Mouse (Mus musculus): ENCODE measurements around the gene Mrps26.
"Not testable (repeated sequence)": the region's sequence is repeated elsewhere in the genome, so short reads cannot be mapped to it uniquely, and the experiment has no call there.

The Mrps26 gene

DNA sequence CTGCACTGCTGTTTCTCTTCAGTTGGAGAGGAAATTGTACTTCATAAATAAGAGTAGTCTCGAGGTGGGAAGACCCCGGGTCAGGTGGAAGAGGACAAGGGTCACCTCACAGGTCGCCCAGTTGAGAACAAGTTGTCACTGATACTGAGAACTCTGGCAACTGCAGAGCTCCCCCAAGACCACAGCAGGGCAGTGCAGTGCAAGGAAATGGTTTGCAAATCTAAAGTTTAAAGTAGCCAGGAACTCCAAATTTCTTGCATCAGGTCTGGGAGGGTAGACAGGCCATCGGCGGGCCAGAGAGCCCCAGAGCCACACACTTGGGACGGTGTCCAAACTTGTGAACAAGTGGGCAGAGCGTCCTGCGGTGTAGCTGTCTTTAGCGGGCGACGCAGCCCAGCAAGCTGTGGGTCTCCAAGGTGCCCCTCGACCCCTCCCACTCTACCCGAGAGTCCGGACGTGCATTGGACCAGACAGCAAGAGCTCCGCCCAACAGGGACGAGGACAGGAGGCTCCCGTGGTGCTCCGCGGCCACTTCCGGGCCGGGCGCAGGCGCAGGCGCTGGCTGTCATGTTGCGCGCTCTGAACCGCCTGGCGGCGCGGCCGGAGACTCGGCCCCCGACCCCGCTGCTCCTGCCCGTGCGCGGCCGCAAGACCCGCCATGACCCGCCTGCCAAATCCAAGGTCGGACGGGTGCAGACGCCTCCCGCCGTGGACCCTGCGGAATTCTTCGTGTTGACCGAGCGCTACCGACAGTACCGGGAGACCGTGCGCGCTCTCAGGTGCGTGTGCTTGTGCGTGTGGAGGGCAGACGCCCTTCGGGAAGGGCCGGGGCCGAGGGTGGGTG lies at the start of gene Mrps26:
Gene Mrps26, plus strand, starts transcription at position 531 of the 844 bp plus-strand sequence.
- peak; percentile 79 to 88 for DNase-seq (ENCODE audit: low spot score in 2 of 2)

GRCm38 (mm10) chr2:130513907-130514306 lies 49.6 kb upstream of the Mrps26 start:
- DNase-seq (ENCODE audit: low spot score in 2 of 2): no peak

- DNase-seq (ENCODE audit: low spot score in 2 of 2): no peak
Observed at GRCm38 (mm10) chr2:130515791-130516190, 47.8 kb upstream of the Mrps26 start.

DNA sequence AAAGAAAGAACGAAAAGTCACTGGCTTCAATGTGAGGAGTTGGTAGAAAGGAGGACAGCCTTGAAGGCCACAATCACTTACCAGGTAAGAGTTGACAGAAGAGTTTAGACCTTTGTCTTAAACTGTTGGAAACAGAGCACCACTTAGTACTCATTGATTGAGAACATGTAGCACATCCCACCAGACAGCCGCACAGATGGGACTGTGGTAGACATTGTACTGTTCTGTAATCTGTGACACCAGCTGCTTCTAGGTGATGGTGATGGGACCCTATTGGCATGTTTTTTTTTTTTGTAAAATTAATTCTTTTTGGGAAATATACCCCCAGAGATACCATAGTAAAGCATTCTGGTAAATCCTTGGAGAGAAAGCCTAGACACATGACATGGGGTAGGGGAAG lies 41.6 kb upstream of the Mrps26 start:
- DNase-seq (ENCODE audit: low spot score in 2 of 2): no peak

DNA sequence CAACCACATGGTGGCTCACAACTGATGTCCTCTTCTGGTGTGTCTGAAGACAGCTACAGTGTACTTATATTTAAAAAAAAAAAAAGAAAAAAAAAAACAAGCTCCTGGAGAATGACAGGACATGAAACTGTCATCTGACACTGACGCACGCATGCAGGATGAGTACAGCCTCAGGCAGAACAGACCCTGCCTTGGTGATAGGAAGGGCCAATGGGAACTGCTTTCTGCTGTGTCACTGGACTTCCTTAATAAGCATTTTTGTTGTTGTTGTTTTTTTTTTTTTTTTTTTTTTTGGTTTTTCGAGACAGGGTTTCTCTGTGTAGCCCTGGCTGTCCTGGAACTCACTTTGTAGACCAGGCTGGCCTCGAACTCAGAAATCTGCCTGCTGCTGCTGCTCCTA lies 38.1 kb upstream of the Mrps26 start:
- DNase-seq (ENCODE audit: low spot score in 2 of 2): not testable (repeated sequence)

DNA sequence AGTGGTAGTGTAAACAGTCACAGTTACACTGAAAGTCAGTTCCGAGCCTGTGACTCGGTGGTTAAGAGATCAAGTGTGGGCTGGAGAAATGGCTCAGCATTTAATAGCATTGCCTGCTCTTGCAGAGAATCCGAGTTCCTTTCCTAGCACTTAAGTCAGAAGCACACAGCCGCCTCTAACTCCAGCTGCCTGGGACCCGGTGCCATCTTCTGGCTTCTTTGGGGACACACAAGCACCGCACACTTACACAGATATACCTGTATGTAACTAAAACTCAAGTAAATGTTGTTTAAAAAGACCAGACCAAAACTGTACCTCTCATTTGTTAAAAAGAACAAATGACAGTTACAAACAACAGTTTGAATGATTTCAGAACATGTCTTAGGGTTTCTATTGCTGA lies 35.1 kb upstream of the Mrps26 start:
- no peak for DNase-seq (ENCODE audit: low spot score in 2 of 2)

DNA sequence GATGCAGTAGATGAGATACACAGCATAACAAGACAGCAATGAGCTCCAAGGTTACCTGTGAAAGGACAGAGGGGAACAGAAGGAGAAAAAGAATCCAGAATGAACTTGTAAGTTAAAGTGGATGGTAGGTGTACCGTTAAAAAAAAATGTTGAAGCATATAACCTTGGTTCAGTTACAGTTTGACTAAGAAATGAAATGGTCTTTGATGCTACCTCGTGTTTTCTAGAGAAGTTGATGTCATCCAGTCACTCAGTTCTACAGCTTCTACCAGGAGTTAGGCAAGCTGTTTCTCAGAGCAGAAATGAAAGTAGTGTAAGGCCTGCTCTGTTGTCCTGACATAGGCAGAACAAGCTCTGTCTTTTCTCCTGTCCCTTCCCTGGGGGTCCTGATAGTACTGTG lies 34.3 kb upstream of the Mrps26 start:
- DNase-seq (ENCODE audit: low spot score in 2 of 2): no peak

DNA sequence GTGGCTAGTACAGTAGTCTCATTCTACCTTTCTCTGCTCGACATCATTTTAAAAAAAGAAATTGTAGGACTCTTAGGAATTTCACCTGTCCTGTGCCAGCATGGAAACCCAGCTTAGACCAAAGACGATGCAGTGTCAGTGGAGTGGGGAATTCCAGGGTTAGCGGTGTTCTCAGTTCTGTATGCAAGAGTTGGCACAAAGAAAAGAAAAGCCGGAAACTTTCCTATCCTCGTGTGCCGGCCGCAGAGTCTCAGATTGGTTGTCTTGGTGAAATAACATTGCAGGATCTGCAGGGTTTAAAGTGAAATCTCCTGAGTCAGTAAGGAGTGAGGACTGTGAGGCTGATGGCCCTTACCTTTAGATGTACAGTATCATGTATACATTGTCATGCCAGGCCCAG lies 33.6 kb upstream of the Mrps26 start:
- DNase-seq (ENCODE audit: low spot score in 2 of 2): no peak

DNA sequence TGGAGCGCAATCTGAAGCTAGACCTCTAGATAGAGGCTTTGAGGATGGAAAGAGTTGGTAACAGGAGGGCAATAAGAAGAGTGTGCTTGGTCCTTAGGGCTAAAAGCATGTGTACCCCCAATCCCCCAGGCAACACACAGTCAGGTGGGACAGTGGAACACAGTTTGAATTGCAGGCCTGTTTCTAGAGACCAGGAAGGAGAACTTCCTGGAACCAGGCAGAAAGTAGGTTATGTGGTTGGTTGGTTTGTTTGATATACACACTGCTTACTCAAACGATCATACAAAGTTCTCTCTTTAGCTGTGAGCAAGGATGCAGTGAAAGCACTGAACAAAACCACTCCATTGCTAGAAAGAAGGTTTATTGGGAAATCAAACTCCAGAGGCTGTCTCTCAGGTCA lies 31.3 kb upstream of the Mrps26 start:
- DNase-seq (ENCODE audit: low spot score in 2 of 2): no peak

DNA sequence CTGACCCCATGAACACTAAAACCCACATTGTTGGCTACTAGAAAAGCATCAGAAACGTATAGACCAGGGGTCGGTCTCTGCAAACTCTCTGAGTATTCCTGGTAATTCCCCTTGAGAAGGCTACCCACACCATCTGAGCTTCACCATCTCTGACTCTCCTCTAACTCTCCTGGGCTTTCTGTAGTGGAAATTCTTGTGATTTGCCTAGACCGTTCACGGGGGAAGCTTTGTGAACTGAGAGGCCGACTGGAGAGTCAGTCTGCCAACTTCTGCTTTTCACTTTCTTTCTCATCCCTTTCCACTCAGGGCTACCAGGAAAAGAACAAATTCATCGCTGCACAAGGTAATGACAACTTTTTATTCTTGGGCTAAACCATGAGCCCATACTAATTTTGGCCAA lies 28.5 kb upstream of the Mrps26 start:
- DNase-seq (ENCODE audit: low spot score in 2 of 2): no peak

DNA sequence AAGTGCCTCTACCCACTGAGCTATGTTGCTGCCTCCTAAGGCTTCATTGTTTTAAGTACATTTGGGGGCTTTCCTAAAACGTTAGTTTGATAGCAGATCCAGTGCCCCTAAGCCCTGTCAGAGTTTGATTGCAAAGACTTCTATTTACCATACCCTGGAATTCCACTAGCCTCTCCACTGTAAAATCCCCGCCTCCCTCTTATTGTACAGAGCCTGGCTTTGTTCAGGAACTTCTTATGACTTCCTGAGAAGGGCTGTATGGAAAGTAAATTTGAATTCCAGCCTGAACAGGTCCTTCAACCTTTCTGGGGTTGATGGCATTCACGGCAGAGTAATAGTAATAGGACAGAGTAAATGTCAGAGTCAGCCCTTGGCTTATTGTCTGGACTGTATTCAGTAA lies 26.7 kb upstream of the Mrps26 start:
- no peak for DNase-seq (ENCODE audit: low spot score in 2 of 2)

DNA sequence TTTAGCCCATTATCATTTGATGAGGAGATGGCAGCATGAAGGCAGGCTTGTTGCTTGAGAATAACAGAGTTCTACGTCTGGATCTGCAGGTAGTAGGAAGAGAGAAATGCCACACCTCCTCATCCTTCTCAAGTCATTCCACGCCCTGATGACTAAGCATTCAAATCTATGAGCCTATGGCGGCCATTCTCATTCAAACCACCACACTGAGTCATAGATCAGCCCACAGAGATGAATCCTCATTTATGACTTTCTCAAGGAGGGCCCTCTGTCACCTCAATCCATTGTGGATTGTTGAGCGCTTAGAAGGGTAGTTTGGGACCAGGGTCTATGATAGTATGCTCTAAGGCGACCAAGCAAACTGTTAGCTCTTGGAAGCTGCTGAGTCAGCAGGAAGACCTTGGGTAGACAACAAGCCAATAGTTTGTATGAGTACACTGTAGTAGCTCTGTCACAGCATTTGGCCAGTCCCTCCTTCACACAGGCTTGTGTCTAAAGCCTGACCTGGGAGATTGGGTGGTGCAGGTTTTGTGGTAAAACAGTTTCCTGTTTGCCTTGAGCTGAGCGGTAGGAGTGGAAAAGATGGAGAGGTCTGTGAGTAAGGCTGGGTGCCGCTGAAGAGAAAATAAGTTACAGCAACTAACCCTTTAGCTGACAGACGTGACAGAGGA lies 24.5 kb upstream of the Mrps26 start:
- no peak for DNase-seq (ENCODE audit: low spot score in 2 of 2)

DNA sequence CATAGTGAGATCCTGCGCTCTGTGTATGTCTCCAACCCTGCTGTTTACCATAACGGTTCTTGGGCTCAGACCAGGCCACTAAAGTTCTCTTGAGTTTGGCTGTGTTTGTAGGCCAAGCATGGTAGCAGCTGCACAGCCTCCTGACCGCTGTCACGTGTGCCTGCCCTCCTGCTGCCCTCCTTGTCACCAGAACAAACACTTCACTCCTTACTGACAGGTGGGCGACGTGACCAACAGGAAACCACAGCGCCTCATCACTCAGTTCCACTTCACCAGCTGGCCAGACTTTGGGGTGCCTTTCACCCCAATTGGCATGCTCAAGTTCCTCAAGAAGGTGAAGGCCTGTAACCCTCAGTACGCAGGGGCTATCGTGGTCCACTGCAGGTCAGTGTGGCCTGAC lies 23.3 kb upstream of the Mrps26 start:
- no peak for DNase-seq (ENCODE audit: low spot score in 2 of 2)

GRCm38 (mm10) chr2:130546957-130547356 lies 16.6 kb upstream of the Mrps26 start:
- DNase-seq (ENCODE audit: low spot score in 2 of 2): no peak

- no peak for DNase-seq (ENCODE audit: low spot score in 2 of 2)
Observed at GRCm38 (mm10) chr2:130554841-130555240, 8.7 kb upstream of the Mrps26 start.

- DNase-seq (ENCODE audit: low spot score in 2 of 2): no peak
Observed at GRCm38 (mm10) chr2:130556292-130556691, 7.2 kb upstream of the Mrps26 start.

- no peak for DNase-seq (ENCODE audit: low spot score in 2 of 2)
Observed at GRCm38 (mm10) chr2:130557462-130557861, 6.1 kb upstream of the Mrps26 start.

DNA sequence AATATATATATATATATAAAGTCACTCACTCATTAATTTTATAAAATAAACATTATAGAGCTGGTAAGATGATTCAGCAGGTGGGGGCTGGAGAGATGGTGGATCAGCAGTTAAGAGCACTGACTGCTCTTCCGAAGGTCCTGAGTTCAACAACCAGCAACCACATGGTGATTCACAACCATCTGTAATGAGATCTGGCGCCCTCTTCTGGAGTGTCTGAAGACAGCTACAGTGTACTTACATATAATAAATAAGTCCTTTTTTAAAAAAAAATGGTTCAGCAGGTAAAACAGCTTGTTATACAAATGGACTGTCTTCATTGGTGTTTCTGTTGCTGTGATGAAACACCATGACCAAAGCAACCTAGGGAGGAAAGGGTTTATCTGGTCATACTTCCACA lies 5.5 kb upstream of the Mrps26 start:
- DNase-seq (ENCODE audit: low spot score in 2 of 2): no peak

DNA sequence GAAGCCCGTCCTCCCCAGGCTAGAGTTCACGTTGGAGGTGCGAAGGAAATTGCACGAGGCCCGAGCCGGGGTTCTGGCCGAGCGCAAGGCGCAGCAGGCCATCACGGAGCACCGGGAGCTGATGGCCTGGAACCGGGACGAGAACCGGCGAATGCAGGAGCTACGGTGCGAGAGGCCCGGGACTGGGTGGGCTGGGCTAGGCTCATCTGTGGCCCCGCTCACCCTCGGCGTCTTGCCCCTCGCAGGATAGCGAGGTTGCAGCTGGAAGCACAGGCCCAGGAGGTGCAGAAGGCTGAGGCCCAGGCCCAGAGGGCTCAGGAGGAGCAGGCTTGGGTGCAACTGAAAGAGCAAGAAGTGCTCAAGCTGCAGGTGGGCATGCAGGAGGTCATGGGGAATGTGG lies 521 bp downstream of the Mrps26 start:
- peak; percentile 23 to 28 for DNase-seq (ENCODE audit: low spot score in 2 of 2)

GRCm38 (mm10) chr2:130564983-130565382 lies 1.4 kb downstream of the Mrps26 start:
- DNase-seq (ENCODE audit: low spot score in 2 of 2): no peak

GRCm38 (mm10) chr2:130568921-130569320 lies 5.4 kb downstream of the Mrps26 start:
- no peak for DNase-seq (ENCODE audit: low spot score in 2 of 2)

DNA sequence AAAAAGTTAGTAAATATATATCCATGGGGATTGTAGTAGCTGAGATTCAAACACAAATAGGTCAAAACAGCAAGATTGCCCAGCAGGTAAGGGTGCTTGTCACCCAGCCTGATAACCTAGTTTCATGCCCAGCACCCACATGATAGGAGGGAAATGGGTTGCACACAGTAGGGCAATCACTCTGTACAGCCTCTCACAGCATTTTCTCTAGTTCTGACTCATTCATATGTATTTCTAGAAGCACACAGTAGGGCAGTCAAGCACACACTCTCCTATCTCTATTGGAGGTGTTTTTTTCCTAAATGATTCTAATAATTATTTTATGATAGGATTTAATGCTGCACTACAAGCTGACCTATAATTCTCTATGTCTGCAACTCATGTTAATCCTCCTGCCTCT lies 6.4 kb downstream of the Mrps26 start:
- DNase-seq (ENCODE audit: low spot score in 2 of 2): no peak

GRCm38 (mm10) chr2:130574960-130575359 lies 11.4 kb downstream of the Mrps26 start:
- no peak for DNase-seq (ENCODE audit: low spot score in 2 of 2)

All from frontal cortex, postnatal 25 days (tissue).